Mouse (Mus musculus): ENCODE results near the gene Armc2.

The Armc2 gene

DNA sequence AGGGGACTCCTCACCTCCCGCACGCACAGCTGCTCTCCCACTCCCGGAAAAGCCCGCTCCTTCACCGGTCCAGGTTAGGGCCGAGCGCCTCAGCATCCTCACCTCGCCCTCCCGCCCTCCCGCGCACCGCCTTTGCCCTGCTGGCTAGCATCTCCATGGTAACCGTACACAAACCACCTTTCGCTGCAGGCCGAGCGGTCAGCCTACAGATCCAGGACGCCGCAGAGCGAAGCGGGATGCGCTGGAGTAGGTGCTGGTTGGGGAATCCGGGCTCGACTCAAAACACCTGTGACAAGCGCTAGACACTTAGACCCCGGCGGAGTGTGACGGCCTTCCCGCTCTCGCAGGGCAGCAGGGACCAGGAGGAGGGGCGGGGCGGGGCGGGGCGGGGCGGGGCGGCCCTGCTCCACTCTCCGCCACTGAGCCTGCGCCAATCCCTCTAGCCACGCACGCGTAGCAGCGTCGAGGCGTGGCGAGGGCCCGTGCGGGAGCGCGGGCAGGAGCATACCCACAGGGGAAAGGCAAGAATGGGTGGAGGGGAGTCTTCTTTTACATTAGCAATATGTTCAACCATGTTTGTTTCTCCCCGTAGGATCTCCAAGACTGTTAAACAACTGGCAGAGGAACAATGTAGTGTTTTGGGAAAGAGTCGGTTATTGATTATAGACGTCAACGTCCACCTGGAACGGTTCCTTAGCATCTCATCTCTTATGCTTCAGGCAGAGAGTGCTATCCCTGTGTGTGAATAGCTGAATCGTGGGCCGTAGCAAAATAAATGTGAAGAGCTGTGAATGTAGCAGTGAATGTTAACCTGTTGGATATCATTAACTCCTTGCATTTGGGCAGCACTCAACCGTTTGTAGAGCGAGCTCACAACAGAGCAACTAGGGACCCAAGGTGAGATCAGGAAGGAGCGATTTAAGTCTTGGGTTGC is at the start of gene Armc2:
Gene Armc2 (minus strand): TSS at position 427 of the 934 bp plus-strand sequence.
- peak; percentile 21 for DNase-seq (ENCODE audit: low read depth, low spot score)

DNA sequence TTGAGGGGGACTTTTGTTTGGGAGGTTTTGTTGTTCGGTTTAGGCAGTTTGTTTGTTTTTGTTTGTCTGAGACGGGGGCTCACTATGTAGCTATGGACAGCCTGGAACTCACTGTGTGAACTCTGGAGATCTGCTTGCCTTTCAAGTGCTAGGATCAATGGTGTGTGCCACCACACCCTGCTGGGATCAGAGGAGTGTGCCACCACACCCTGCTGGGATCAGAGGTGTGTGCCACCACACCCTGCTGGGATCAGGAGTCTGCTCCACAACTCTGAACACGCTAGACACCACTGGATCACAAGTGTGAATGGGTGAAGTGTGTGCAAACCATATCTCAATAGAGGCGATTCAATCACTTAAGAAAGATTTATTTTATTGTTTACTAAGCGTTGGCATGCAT is 46.2 kb upstream of the Armc2 start:
- DNase-seq (ENCODE audit: low read depth, low spot score): no peak

DNA sequence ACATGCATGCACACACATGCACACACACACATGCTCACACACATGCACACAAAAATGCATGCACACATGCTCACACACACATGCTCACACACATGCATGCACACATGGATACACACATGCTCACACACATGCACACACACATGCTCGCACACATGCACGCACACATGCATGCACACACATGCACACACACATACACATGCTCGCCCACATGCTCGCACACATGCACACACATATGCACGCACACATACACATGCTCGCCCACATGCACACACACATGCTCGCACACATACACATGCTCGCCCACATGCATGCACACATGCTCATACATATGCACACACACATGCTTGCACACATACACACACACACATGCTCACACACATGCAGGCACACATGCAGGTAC is 41.3 kb upstream of the Armc2 start:
- DNase-seq (ENCODE audit: low read depth, low spot score): no peak

DNA sequence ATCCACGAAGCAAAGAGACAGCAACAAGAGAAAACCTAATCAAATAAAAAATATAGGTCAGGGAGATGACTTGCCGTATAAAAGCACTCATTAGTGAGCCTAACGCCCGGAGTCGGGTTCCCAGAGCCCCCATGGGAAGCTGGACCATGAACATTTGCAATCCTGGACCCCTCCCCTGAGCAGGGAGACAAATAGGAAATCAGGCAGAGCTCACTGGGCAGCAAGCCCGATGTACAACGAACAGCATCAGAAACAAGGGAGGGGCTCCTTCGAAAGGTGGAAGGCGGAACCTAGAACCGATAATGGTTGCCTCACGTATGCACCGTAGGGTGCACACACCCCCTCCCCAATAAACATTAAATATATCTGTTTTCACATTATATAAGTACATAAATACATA is 39.5 kb upstream of the Armc2 start:
- DNase-seq (ENCODE audit: low read depth, low spot score): no peak

DNA sequence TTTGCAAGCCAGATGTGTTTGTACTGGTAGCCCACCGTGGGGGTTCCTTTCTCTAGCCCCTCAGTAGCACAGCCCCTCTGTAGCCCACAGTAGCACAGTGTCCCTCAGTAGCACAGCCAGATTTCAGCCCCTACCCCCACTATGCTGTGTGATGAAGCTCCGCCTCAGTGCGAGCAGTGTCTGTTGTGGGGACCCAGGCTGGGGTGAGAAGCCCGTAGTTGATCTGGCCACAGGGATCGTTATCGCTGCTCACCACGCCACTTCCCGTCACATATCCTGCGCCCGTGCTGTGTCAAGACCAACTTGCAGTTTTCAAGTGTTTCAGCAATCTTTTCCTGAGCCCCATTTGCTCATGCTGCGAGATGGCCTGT is 39.0 kb upstream of the Armc2 start:
- no peak for DNase-seq (ENCODE audit: low read depth, low spot score)

DNA sequence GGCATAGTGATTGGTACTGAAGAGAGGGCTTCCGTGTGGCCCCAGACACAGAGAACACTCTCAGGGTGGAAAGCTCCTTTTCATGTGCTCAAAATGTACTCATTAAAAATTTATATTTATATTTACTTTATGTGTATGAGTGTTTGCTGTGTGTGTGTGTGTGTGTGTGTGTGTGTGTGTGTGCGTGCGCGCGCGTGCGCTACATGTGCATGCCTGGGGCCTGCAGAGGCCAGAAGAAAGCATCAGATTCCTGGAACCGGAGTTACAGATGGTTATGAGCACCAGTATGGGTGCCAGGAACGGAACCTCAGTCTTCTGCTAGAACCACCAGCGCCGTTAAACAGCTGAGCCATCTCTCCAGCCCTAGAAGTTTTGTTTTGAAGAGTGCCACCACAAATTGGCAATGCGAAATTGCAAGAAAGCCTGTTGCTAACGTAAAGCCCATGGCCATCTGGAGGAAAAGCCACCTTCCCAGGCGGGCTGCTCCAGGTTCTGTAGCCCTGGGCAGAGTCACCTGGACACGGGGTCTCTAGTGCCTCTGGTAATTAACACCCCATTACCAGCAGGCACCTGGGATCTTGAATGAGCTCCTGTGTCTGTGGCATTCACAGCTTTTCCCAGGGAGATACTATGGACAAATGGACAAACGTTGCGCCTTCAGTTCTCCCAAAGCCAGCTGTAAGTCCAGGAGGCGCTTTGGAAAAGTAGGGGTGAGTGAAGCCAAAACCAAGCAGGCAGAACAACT is 38.4 kb upstream of the Armc2 start:
- DNase-seq (ENCODE audit: low read depth, low spot score): no peak

DNA sequence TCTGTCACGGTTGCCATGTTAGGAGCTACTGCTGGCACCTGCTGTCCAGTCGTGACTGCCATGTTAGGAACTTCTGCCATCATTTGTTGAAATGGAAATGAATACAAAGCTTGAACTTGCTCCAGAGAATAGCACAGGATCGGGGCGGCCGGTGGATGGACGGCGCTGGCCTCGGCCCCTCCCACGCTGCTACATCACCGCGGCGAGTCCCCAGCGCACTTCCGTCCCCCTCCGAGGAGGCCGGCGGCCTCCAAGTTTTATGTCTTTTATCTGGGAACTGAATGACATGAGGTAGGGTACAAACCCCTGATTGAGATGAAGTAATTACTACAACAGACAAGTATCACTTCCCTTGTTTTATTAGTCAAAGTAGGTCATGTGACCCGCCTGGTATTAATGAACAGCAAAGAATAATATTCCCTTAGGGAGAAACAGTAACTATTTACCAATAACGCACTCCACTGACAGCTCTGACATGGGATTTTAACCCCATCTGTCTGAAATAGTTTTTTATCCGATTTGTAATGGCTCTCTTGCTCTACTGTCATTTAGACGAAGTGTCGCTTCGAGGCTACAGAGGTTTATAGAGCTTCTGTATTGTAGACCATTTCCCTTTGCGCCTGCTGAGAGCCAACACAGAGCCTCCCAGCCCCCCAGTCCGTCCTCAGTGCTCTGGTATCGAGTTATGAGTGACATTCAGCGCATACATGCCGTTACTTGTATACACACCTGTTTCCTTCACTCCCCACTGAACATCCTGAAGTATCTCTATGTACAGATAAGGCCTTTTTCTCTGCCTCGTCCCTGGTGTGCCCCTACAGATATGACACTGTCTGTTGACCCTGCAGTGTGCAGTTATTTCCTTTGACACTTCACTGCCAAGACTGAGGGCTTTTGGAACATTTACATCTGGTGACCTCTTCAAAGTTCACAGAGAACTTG is 37.3 kb upstream of the Armc2 start:
- no peak for DNase-seq (ENCODE audit: low read depth, low spot score)

DNA sequence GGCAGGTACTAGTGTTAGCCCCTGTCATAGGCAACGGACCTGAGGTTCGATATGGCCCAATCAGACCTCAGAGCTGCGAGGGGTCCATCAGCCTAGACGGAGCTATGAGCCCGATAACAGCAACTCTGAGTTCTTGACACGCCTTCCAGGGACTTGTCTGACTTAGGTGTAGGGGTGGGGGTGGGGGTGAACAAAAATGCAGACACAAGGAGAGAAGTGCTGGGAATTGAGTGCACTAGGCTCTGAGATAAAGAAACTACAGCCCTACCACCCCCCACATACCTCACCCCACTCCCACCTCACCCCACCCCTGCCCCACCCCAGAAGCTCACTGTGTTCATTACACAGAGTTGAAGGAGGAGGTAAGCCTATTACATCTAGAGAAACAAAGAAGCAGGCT is 32.8 kb upstream of the Armc2 start:
- no peak for DNase-seq (ENCODE audit: low read depth, low spot score)

DNA sequence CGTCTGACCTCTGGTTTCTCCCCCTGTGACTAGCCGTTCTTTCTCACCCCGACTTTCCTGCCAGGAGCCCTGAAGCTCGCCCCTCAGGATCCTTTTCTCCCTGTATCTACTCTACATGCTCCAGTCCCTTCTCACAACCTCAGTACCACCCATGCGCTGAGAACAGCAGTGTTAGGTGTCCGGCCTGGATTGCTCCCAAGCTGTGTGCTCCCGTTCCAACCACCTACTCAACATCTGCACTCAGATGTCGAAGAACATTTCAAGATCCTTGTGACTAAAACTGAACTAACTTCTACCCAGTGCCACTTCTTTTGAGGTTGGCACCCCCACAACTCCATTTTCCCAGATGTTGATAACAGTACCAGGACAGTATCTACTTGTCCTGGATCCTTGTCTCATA is 30.4 kb upstream of the Armc2 start:
- DNase-seq (ENCODE audit: low read depth, low spot score): no peak

DNA sequence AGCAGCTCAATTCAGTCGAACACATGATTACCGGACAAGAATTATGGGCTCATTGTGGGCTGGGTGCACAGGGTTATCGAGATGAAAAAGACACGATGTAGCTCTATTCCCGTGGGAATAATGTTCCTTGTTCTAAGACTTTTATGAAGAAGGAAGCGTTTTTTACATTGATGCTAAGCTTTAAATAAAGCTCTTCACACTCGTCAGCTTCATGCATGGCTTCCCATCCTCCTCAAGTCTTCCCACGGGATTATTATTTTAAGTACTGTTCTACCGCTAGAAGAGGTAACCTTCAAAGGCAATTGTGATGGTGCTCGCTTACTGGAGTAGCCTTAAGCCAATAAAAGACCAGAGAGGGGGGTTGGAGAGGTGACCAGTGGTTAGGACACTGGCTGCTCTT is 26.3 kb upstream of the Armc2 start:
- no peak for DNase-seq (ENCODE audit: low read depth, low spot score)

DNA sequence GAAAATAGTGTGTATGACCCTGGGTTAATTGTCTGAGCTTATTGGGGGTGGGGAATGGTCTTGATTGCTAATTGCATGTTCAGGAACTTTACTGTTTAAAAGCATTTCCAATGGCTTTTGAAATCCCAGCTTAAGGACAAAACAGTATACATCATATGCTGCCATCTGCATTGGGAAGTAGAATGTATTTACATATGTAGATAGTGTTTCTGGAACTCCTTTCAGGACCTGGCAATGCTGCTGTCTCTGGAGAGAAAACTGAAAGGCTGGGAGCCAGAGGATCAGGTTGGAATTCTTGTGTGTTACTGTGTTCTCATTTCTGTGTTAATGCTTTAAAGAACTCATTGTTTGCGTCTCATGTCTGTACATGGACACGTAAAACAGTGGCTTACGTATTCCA is 25.1 kb upstream of the Armc2 start:
- DNase-seq (ENCODE audit: low read depth, low spot score): no peak

DNA sequence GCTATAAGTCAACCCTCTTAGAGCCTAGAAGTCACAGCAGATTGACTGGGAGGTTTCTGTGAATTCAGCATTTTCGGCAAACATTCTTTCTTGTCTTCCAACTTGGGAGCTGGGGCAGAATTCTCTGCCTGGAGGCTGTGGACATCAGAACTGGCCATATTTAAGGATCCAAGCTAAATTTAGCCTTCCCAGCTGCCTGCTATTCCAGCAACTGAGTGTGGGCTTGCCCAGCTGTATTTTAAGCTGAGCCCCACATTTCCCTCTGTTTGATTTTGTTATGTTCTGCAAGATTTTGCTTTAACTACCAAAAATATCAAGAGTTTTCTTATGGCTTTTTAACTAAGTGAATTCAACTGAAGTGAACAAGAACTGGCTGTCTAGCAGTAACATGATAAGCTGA is 24.6 kb upstream of the Armc2 start:
- DNase-seq (ENCODE audit: low read depth, low spot score): no peak

DNA sequence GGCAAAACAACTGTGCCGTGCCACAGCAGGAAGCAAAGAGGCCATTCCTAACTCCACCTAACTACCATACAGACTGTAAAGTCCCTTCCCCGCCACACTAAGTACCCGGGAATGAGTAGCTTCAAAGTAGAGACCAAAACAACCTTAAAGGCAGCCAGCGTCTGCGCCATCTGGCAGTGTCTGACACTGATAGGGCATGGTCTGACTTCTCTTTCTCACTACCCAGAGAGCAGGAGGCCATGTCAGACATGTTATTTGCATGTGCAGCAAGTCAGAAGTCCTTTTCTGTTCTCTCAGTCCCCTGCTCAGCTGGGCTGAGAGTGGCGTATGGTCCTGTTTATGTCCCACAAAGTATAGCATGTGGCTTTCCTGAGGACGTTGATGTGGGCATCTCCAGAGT is 23.8 kb upstream of the Armc2 start:
- no peak for DNase-seq (ENCODE audit: low read depth, low spot score)

DNA sequence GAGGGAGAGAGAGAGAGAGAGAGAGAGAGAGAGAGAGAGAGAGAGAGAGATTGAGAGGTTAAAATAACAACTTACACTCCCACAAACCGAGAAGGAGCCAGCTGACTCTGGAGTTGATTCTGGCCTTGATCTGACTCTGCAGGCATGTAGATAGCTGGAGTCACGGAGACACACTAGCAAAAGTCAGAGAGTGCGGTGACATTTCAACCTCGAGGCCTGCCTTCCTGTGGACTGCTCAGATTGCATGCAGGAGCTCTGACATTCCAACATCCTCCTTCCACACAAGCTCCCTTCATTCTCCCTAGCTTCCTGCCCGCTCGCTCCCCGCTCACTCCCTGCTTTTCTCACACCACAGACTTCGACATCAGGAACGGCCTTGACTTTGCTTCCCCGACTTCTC is 20.3 kb upstream of the Armc2 start:
- DNase-seq (ENCODE audit: low read depth, low spot score): no peak

DNA sequence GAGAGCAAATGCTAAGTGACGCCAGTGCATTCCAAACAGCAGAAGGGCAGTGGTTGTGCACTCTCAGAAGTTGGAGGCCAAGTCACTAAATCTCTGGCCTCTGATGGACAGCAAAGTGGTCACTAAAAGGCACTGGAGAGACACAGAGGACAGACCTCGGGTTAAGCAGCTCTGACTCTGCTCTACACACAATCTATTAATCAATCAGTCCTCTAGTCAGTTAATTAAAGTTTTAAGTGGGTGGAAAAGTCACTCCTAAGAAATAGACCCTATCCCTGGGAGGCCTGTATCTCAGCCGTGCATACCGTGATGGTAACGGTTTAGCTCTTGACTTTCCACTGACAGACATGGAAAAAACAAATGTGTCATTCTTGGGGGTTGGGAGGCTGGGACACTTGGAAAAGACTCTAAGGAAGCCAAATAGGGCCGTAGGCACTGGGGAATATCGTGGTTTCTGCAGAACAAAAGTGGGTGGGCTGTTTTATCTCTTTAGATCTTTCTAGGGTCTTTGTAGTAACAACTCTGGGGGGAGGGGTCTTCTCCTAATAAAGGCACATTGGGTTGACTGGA is 19.1 kb upstream of the Armc2 start:
- DNase-seq (ENCODE audit: low read depth, low spot score): no peak

DNA sequence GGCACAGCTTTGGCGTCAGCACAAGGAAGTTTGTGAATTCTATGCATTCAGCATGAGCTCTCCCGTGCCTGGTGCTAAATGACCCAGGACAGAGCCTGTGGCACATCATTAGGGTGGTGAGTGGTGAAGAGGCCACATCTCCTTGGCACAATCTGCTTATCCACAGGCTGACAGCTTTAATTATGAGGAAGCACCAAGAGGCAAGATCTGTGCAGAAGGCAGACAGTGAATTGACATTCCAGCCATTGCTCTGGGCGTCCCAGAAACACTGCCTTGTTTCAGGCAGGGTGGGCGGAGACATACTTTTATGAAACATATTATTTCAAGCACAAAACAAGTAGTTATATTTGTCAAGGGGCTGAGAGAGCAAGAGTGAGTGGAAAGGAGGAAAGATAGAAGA is 18.6 kb upstream of the Armc2 start:
- no peak for DNase-seq (ENCODE audit: low read depth, low spot score)

DNA sequence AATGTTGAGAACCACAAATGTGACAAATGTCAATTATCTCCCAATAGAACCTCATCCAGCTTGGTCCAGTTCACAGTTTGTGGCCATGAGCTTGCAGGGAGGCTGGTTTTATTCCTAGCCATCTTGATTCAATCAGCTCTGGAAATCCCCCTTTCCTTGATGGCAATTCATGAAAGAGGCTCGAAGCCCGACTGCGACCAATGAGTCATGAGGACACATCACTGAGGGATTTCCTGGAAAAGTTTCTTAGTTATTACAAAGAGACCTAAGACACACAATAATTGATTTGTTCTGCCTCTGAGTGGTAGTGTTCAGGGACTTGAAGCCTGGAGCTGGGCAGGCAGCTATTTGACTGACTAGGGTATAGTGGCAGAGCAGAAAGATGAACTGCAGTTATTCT is 15.3 kb upstream of the Armc2 start:
- DNase-seq (ENCODE audit: low read depth, low spot score): no peak

DNA sequence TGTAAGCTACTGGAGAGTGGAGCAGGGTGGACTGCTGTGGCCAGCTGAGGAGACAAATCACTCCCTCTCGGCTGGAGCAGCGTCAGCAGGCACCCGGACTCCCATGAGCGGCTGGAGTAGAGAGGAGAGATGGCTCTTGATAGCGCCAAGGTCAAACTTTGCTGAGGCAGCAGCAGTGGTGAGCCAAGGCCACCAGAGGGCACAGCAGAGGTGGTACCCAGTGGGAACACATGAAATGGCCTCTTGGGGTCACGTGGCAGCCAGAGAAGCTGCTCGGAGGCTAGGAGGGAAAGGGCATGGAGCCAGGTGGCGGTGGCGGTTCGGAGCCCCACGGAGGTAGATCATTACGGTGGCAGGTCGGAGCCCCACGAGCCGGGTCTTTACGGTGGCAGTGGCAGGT is 12.8 kb upstream of the Armc2 start:
- peak; percentile 41 for DNase-seq (ENCODE audit: low read depth, low spot score)

DNA sequence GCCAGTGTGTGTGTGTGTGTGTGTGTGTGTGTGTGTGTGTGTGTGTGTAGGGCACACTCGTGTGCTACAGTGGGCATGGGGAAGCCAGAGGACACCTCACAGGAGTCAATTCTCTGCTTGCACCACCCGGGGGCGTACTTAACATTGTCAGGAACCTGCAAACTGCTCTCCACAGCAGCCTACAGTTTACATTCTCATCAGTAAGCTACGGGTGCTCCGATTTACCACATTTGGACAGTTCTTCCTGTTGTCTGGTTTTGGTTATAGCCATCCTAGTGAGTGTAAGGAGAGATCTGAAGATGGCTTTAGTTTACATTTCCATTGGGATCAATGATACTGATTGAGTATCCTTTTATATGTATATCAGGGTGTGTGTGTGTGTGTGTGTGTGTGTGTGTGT is 11.3 kb upstream of the Armc2 start:
- peak; percentile 4 for DNase-seq (ENCODE audit: low read depth, low spot score)

DNA sequence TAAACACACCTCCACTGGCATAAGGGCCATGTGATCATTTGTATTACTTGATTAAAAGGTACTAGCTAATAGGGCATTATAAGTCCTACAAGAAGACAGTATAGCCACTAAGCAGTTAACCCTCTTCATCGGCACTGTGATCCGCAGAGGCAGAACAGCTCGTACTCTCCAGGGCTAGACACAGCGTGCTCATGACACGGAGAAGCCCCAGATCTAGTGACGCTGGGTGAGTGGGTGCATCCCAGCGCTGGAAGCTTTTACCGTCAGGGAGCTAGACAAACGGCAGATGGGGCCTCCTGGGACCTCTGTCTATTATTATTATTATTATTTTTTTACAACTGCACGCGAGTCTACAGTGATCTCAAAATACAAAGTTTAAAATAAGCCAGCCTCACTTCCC is 9.1 kb upstream of the Armc2 start:
- no peak for DNase-seq (ENCODE audit: low read depth, low spot score)

DNA sequence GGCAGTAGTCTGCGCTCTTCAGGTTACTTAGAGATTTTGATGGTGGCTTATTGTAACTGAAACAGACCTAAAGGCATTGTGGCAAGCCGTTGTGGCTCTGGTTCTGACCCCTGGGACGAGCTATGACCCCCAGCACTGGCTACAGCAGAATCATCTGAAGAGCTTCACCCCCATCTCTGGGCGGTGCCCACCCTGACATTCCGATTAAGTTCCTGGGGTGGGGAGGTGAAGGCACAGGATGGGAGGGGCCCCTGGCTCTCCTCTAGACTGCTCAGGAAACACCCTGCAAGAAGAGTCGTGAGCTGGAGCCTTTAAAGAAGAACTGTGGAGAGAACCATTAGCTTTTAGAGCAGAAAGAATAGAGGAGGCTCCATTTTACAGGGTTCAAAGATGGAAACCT is 6.2 kb upstream of the Armc2 start:
- DNase-seq (ENCODE audit: low read depth, low spot score): no peak

DNA sequence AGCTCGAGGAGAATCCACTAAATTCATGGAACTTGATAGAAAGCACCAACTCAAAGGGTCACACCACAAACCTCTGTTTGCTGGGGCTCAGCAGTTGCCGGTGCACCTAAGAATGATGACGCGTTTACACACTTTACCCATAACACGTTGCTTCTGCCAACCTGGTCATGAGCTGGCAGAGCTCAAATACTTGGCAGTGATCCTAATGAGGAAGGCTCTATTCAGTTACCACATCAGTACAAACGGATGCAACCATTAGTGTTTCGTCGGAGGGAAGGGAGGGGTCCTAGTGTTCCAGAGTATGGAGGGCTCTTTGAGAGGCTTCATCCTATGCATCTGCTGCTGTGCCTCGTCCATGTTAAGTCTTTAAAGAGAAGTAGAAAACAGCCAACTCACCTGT is 3.3 kb upstream of the Armc2 start:
- DNase-seq (ENCODE audit: low read depth, low spot score): no peak

All from c-Kit-negative CD71-positive TER-119-positive erythroid progenitor cells, embryonic 14.5 days (primary cell).